Mouse (Mus musculus): ENCODE results near the gene Evx1.
"Not testable (repeated sequence)": the region's sequence is repeated elsewhere in the genome, so short reads cannot be mapped to it uniquely, and the experiment has no call there.

The Evx1 gene

GRCm38 (mm10) chr6:52321826-52322315 lies 8.6 kb downstream of the Evx1 start:
- no peak for DNase-seq

GRCm38 (mm10) chr6:52322721-52323215 lies 9.5 kb downstream of the Evx1 start:
- DNase-seq, result no peak

DNA sequence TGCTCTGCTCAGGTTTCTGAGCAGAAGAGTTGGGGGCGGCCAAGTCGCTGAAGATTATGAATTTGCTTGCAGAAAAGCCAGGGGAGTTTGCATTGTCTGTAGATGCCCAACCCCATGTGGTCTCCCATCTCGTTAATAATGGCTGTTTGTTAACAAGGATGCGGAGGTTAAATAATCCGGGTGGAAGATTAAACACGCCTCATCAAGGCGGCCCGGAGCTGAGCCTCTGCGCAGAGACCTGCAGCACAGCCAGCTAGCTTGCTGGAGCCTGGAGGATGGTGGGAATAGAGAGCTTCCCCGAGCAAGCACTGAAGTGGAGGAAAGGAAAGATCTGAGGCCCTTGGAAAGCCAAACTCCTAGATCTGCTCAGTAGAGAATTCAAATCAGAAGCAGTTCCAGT lies 10.0 kb downstream of the Evx1 start:
- no peak for DNase-seq

- DNase-seq, result no peak
These were observed 10.8 kb downstream of the Evx1 start for GRCm38 (mm10) chr6:52324061-52324460.

DNA sequence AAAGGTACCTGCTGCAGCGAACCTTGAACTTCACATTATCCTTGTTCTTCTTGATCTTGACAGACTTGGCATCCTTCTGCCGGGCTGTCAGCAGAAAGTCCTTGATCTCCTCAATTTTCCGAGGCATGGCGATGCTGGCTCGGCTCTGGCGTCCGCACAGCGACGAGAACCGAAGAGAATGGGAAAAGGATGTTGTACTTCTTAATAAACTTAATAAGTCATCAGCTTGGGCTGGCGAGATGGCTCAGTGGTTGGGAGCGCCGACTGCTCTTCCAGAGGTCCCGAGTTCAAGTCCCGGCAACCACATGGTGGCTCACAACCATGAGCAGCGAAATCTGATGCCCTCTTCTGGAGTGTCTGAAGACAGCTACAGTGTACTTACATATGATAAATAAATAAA lies 33.5 kb downstream of the Evx1 start:
- not testable (repeated sequence) for DNase-seq

DNA sequence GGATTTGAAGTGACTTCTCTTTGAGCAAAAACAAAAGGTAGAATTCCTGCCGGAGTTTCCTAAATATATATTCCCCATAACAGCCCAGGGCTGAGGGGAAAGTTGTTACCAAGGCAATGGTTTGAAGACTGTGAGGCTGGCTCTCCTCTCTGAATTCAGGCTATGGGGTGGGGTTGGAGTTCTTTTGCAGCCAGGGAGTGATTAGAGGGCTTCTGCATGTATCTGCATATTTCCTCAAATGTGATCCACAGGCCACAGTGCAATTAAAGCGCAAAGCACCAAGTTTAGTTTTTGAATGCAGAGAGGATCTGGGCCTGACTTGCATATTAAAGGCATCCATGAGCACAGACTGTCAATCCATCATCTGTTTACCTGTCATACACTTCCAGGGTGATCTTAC lies 52.7 kb downstream of the Evx1 start:
- no peak for DNase-seq

DNA sequence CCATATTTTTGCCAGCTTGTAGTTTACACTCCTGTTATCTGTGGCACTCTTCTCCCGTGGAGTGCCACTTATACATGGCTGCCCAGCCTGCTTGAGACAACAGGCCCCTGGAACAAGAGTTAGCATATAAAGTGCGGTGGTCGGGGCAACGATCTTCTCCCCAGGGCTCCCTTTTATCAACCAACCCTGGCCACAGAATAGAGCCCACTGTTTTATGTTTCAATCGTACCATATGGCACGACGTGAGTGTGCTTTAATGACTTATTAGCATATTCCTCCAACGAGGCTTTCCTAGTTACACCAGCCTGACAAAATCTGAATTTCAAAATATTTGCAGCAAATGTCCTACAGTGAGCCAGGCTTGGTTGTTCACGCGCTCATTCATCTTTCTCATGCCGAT lies 53.2 kb downstream of the Evx1 start:
- no peak for DNase-seq

DNA sequence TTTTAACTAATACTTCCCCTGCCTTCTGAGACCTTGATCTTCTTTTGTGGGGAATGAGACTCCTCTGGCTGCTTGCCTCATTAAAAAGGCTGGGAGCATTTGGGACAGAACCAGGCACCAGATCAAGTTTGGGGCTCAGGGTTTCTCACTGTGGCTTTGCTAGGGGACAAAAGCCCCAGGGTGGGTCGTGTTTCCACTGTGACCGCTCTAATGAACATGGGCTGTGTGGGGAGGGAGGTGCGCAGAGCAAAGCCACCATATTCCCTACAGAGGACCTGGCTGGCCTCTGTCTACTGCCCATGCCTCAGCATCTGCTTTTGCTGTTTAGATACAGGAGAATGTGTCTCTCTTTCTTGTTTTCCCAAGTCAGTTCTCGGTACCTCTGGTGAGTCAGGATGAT lies 53.8 kb downstream of the Evx1 start:
- no peak for DNase-seq

All from cerebellum, postnatal 36 days (tissue).